Mouse (Mus musculus) hindbrain, postnatal 0 days (tissue): ENCODE data around the gene Aldh1a1. TPM values are rescaled to one million over a fixed set of nuclear protein-coding genes. Genes with fewer than 3 reads are reported as not detected.

Experiments
- ATAC-seq: fragments of 200-750 bp; cut with Nextera tagmentation; 2 replicates; pipeline ENCODE4 v1.8.0; 2017; ENCODE audit warnings: mild to moderate bottlenecking, moderate TSS enrichment, moderate library complexity
- DNase-seq: peaks from one replicate; pipeline ENCODE4 v3.0.0-alpha.2; 2015; ENCODE audit warnings: low spot score
- H3K27ac ChIP-seq: fragments of 300-500 bp; sonication (generic); 2 replicates; pipeline ENCODE4 v1.5.1; 2014; ENCODE audit warnings: mild to moderate bottlenecking
- H3K27me3 ChIP-seq: fragments of 300-500 bp; sonication (generic); 2 replicates; pipeline ENCODE4 v1.6.1; 2014; ENCODE audit warnings: low read length, mixed read lengths; ENCODE audit not compliant: insufficient read depth
- H3K36me3 ChIP-seq: fragments of 300-500 bp; sonication (generic); 2 replicates; pipeline ENCODE4 v1.6.1; 2014; ENCODE audit warnings: low read length, mixed read lengths; ENCODE audit not compliant: insufficient read depth
- H3K4me1 ChIP-seq: fragments of 300-500 bp; sonication (generic); 2 replicates; pipeline ENCODE4 v1.6.1; 2014; ENCODE audit warnings: antibody characterized with exemption, low read length, mixed read lengths; ENCODE audit not compliant: insufficient read depth
- H3K4me2 ChIP-seq: fragments of 300-500 bp; sonication (generic); 2 replicates; pipeline ENCODE4 v1.6.1; 2014; ENCODE audit warnings: low read depth, mild to moderate bottlenecking, low read length, moderate library complexity, mixed read lengths
- H3K4me3 ChIP-seq: fragments of 300-500 bp; sonication (generic); 2 replicates; pipeline ENCODE4 v1.5.1; 2014; ENCODE audit warnings: low read length
- H3K9ac ChIP-seq: fragments of 300-500 bp; sonication (generic); replicated peaks from 2 replicates; pipeline ENCODE4 v1.6.1; 2014; ENCODE audit warnings: mild to moderate bottlenecking, low read length, moderate library complexity, mixed read lengths
- H3K9me3 ChIP-seq: fragments of 300-500 bp; sonication (generic); 2 replicates; pipeline ENCODE4 v1.6.1; 2016; ENCODE audit warnings: low read length, mixed read lengths
- CTCF ChIP-seq: IDR thresholded peaks from 2 replicates; pipeline ENCODE4 v1.5.1; 2016; ENCODE audit warnings: antibody characterized with exemption, control low read depth, low read depth
- WGBS: fragments of 180-500 bp; shearing (Covaris S2); extraction: QIAGEN DNeasy Blood & Tissue Kit; methylation state at CpG from one replicate; pipeline ENCODE4 v1.1.7; 2014; 5-methylcytosine and 5-hydroxymethylcytosine counted together
- polyA plus RNA-seq: library from polyadenylated mRNA; unstranded; fragments of >200 nt; fragmentation: Nextera tagmentation; extraction: Ambion mirVana; gene quantifications from 2 replicates; pipeline ENCODE4 v1.2.1, GENCODE M21; 2015
- total RNA-seq: library from RNA; depleted of rRNA; stranded (reverse); fragments of >200 nt; gene quantifications from 2 replicates; pipeline ENCODE4 v1.2.3, GENCODE M21; 2014

The Aldh1a1 gene
- total and polyA plus RNA-seq, 2 experiments from 2014 or later: 8.6 to 11.6 TPM

DNA sequence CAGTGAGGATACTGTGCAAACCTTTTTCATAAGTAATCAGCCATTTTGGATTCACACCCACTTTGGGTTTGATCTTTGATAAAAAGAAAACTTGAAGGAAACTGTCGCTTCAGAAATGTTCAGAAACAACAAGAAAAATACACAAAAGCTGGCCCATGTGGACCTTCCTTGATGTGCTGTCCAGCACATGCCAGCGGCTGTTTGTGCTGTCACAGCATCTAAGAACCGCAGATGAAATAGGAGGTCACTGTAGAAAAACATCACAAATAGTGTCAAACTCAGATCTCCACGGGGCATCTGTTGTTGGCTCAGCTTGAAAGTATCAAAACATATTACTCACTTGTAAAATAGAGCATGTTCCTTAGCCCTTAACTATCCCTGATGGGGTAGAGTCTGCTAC lies 73.8 kb downstream of the Aldh1a1 start:
- ATAC-seq: no peak
- DNase-seq: peak; percentile 11
- WGBS: 75% methylated on average over 4 of the region's 4 CpGs
- no peak for TF ChIP-seq CTCF
- Histone ChIP-seq H3K4me3 (no peak overlapping the region), H3K4me1 (no peaks in the 10 kb centered on the region), H3K9me3 (no peaks in the 10 kb centered on the region), H3K27me3 (no peaks in the 10 kb centered on the region), H3K9ac (no peak overlapping the region), H3K27ac (no peak overlapping the region), H3K4me2 (no peak overlapping the region), H3K36me3 (no peaks in the 10 kb centered on the region)

DNA sequence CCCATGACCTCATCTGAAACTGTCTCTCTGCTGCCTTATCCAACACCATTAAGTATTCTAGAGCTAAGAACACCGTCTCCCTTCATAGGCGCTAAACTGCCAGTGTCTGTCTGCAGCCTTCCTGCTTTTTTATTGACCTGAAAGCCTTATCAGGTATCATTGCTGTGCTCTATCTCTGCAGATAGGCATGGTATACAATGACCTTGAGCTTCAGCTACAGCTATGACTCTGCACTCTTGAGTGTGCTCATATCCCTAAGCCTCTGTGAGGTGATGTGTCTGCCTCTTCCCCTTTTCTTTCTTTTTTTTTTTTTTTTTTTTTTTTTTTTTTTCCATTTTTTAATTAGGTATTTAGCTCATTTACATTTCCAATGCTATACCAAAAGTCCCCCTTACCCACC lies 74.5 kb downstream of the Aldh1a1 start:
- WGBS: 95% methylated on average over 2 of the region's 2 CpGs
- no peak for DNase-seq

DNA sequence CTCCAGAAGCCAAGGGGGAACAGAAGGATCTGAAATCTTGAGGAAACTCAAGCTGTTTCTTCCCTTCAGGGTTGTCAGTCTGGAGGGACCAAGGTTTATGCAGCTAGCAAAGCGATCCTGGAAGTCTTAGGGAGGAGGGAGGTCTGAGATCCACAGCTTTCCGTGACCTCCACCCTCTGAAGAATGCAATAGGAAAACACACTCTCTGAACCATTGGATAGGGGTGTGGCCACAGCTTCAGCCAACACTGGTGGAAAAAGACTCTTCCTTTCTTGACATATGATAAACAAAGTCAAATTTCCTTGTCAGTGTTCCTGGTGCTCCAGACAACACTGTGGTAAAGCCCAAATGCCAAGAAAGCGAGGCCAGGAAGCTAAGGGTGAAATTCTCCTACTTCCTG lies 84.5 kb downstream of the Aldh1a1 start:
- Histone ChIP-seq H3K4me1 (no peaks in the 10 kb centered on the region), H3K9me3 (no peaks in the 10 kb centered on the region), H3K27me3 (no peaks in the 10 kb centered on the region), H3K4me2 (no peak overlapping the region), H3K27ac (no peak overlapping the region), H3K9ac (no peak overlapping the region), H3K4me3 (no peak overlapping the region), H3K36me3 (no peaks in the 10 kb centered on the region)
- DNase-seq: no peak
- no peak for TF ChIP-seq CTCF
- ATAC-seq: no peak
- 77% methylated on average over 3 of the region's 3 CpGs for WGBS

More for the DNA sequence above, 74.5 kb downstream of the Aldh1a1 start:
- no peak for ATAC-seq
- Histone ChIP-seq H3K27ac (no peak overlapping the region), H3K4me2 (no peak overlapping the region), H3K4me3 (no peak overlapping the region), H3K36me3 (no peaks in the 10 kb centered on the region), H3K4me1 (no peaks in the 10 kb centered on the region), H3K9ac (no peak overlapping the region), H3K27me3 (no peaks in the 10 kb centered on the region), H3K9me3 (no peaks in the 10 kb centered on the region)
- no peak for TF ChIP-seq CTCF

DNA sequence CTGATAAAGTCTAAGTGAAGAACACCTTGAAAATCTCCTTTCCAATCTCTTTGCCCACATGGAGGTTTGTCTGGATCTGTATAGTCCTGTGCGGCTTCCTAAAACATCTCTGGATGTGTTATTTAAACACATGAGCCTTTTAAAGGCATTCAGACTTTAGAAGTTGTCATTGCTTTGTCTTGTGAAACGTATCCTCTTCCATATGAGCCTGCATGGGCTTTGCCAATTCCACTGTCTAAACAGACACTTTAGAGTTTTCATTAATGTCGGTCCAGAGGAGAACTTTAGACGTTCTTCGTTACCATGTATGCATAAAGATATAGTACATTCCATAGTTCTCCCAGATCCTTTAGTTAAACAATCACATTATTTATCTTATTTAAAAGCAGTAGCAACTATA lies 84.9 kb downstream of the Aldh1a1 start:
- no peak overlapping the region for H3K4me2 ChIP-seq
- no peaks in the 10 kb centered on the region for H3K36me3 ChIP-seq
- H3K4me1 ChIP-seq: no peaks in the 10 kb centered on the region
- no peaks in the 10 kb centered on the region for H3K27me3 ChIP-seq
- H3K4me3 ChIP-seq: no peak overlapping the region
- no peak overlapping the region for H3K9ac ChIP-seq
- DNase-seq (no peak), ATAC-seq (no peak)
- no peak overlapping the region for H3K27ac ChIP-seq
- WGBS: 85% methylated on average over 5 of the region's 5 CpGs
- TF ChIP-seq CTCF: no peak
- H3K9me3 ChIP-seq: no peaks in the 10 kb centered on the region

DNA sequence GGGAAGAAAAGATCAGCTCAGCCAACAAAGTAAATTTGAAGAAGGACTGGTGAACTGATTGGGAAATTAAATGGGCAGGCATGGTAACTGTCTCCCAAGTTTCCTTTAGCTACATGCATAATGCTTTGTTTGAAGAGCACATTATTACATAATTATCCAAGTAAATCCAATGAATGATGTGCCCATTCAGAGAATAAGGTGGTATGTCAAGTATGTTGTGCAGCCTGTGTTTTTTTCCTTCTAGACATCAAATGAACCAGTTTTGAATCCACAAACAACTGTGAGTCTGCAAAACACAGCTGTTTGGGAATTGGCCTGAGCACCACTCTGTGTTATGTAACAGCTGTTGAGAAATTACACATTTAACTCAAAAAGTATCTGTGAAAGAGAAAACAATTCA lies 107.4 kb downstream of the Aldh1a1 start:
- no peak for ATAC-seq
- Histone ChIP-seq H3K9me3 (no peaks in the 10 kb centered on the region), H3K27me3 (no peaks in the 10 kb centered on the region), H3K27ac (no peak overlapping the region), H3K36me3 (no peaks in the 10 kb centered on the region), H3K4me2 (no peak overlapping the region), H3K9ac (no peak overlapping the region), H3K4me1 (no peaks in the 10 kb centered on the region), H3K4me3 (no peak overlapping the region)
- no peak for DNase-seq
- no peak for TF ChIP-seq CTCF

DNA sequence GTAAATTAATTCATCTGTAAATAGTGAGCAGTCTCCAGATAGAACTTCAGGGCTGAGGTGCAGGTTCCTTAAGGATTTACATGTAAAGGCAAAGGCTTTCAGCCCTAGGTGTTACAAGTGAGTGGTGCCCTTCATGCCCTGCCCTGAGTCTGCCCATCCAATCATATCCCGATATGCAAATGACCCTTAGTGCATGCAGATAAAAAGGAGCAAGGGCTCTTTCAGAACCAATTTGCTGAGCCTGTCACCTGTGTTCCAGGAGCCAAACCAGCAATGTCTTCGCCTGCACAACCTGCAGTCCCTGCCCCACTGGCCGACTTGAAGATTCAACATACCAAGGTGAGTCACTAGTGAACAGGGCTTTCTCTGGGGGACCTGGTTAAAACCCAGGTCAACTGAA lies 109.2 kb downstream of the Aldh1a1 start:
- H3K9me3 ChIP-seq: no peaks in the 10 kb centered on the region
- no peak for TF ChIP-seq CTCF
- no peaks in the 10 kb centered on the region for H3K27me3 ChIP-seq
- no peak overlapping the region for H3K4me2 ChIP-seq
- ATAC-seq (no peak), DNase-seq (no peak)
- no peaks in the 10 kb centered on the region for H3K4me1 ChIP-seq
- no peaks in the 10 kb centered on the region for H3K36me3 ChIP-seq
- WGBS: 68% methylated on average over 3 of the region's 3 CpGs
- H3K27ac ChIP-seq: no peak overlapping the region
- no peak overlapping the region for H3K9ac ChIP-seq
- no peak overlapping the region for H3K4me3 ChIP-seq

DNA sequence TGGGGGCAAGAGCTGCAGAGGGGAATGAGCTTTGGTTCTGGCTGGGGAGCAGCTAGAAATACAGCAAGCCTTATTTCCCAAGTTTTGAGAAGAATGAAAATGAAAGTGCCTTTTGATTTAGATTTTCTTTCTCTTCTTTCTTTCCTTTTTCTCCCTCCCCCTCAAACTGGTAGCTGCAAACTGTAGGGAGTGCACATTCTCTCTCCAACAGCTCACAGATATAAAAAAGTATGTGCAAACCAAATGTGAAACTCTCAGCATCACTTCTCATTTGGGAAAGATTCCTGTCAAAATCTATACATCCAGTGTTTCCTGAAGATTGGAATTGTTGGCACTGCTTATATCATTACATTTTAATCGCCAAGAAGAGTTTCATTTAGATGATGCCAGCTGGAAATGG lies 110.7 kb downstream of the Aldh1a1 start:
- Histone ChIP-seq H3K4me1 (no peaks in the 10 kb centered on the region), H3K9ac (no peak overlapping the region), H3K27me3 (no peaks in the 10 kb centered on the region), H3K4me2 (no peak overlapping the region), H3K9me3 (no peaks in the 10 kb centered on the region), H3K27ac (no peak overlapping the region), H3K36me3 (no peaks in the 10 kb centered on the region), H3K4me3 (no peak overlapping the region)
- no peak for TF ChIP-seq CTCF
- no peak for ATAC-seq
- DNase-seq: no peak
- 69% methylated on average over 1 of the region's 1 CpGs for WGBS
